Mouse (Mus musculus): ENCODE measurements around the gene Plcg2. TPM values are rescaled to one million over a fixed set of nuclear protein-coding genes. Genes with fewer than 3 reads are reported as not detected.

Gene Plcg2
- polyA plus RNA-seq, 1 experiment from 2014 or later, result 3.6 TPM

DNA sequence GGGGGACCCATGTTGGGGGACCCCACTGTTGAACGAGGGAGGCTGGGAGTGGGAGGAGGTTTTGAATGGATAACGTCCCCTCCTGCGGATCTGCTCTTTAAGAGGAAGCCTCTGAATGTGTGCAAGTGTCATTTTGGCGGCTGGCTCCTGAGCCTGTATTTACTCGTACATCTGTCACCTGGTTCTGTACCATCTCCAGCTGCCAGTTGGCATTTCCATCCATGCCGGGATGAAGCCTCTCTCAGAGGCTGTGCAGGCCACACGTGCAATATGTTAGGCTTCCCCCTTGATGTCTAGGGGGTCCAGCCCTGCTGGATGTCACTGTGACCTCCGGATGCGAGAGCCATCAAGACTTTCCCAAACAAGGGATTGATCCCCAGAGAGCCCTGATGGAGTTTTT, 129.0 kb downstream of the Plcg2 start:
- Histone ChIP-seq H3K9ac (ENCODE audit: low read depth, low read length) (no peak overlapping the region), H3K4me1 (ENCODE audit: control insufficient read depth, insufficient read depth, low read length) (no peaks in the 10 kb centered on the region), H3K36me3 (ENCODE audit: control insufficient read depth, insufficient read depth, low read length) (no peaks in the 10 kb centered on the region), H3K27ac (ENCODE audit: low read length) (no peak overlapping the region), H3K27me3 (replicated peaks; ENCODE audit: control insufficient read depth, insufficient read depth, low read length) (no peaks in the 10 kb centered on the region), H3K4me2 (ENCODE audit: low read depth, low read length) (no peak overlapping the region), H3K9me3 (ENCODE audit: control insufficient read depth, low read length) (no peaks in the 10 kb centered on the region), H3K4me3 (ENCODE audit: low read length) (no peak overlapping the region)
- WGBS, result 67% methylated on average over 9 of the region's 9 CpGs
- ATAC-seq, result no peak

DNA sequence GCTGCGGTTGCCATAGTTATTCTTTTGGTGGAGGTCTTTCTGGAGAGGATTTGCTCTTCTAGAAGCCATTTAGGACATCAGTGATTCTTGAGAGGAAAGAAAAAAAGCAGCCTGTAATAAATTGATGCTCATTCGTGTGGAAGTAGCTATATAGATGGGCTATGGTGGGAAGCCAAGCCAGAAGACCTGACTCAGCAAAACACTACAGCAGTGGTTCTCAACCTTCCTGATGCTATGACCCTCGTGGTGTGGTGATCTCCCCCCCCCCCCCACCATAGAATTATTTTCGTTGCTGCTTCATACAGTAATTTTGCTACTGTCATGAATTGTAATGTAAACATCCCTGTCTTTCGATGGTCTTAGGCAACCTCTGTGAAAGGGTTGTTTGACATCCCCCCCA, 134.4 kb downstream of the Plcg2 start:
- Histone ChIP-seq H3K4me2 (ENCODE audit: low read depth, low read length) (no peak overlapping the region), H3K27ac (ENCODE audit: low read length) (no peak overlapping the region), H3K27me3 (replicated peaks; ENCODE audit: control insufficient read depth, insufficient read depth, low read length) (no peaks in the 10 kb centered on the region), H3K9ac (ENCODE audit: low read depth, low read length) (no peak overlapping the region), H3K9me3 (ENCODE audit: control insufficient read depth, low read length) (no peaks in the 10 kb centered on the region), H3K4me3 (ENCODE audit: low read length) (no peak overlapping the region), H3K4me1 (ENCODE audit: control insufficient read depth, insufficient read depth, low read length) (no peaks in the 10 kb centered on the region), H3K36me3 (ENCODE audit: control insufficient read depth, insufficient read depth, low read length) (no peaks in the 10 kb centered on the region)
- 71% methylated on average over 5 of the region's 5 CpGs for WGBS
- ATAC-seq, result no peak

GRCm38 (mm10) chr8:117634406-117634805, 136.3 kb downstream of the Plcg2 start:
- no peak overlapping the region for H3K4me2 ChIP-seq (ENCODE audit: low read depth, low read length)
- H3K27me3 ChIP-seq (replicated peaks; ENCODE audit: control insufficient read depth, insufficient read depth, low read length), result no peaks in the 10 kb centered on the region
- no peaks in the 10 kb centered on the region for H3K4me1 ChIP-seq (ENCODE audit: control insufficient read depth, insufficient read depth, low read length)
- 79% methylated on average over 7 of the region's 7 CpGs for WGBS
- H3K36me3 ChIP-seq (ENCODE audit: control insufficient read depth, insufficient read depth, low read length), result no peaks in the 10 kb centered on the region
- no peak for ATAC-seq
- H3K4me3 ChIP-seq (ENCODE audit: low read length), result no peak overlapping the region
- no peaks in the 10 kb centered on the region for H3K9me3 ChIP-seq (ENCODE audit: control insufficient read depth, low read length)
- H3K27ac ChIP-seq (ENCODE audit: low read length), result no peak overlapping the region
- no peak overlapping the region for H3K9ac ChIP-seq (ENCODE audit: low read depth, low read length)

DNA sequence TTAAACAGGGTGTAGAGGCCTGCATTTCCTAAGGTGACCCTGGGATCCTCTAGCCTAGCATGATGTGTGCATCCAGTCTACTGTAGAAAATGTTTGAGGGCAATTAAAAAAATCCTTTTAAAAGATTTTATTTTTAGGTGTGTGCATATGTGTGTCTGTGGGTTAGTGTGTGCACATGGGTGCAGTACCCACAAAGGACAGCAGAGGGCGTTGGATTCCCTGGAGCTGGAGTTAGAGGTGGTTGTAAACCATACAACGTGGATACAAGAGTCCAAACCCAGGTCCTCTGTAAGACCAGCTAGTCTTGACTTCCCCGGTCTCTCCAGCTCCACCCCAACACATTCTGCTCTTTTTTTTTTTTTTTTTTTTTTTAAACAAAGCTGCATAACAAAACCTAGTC, 139.4 kb downstream of the Plcg2 start:
- Histone ChIP-seq H3K4me1 (ENCODE audit: control insufficient read depth, insufficient read depth, low read length) (no peaks in the 10 kb centered on the region), H3K9me3 (ENCODE audit: control insufficient read depth, low read length) (no peaks in the 10 kb centered on the region), H3K36me3 (ENCODE audit: control insufficient read depth, insufficient read depth, low read length) (no peaks in the 10 kb centered on the region), H3K9ac (ENCODE audit: low read depth, low read length) (no peak overlapping the region), H3K27me3 (replicated peaks; ENCODE audit: control insufficient read depth, insufficient read depth, low read length) (no peaks in the 10 kb centered on the region), H3K4me2 (ENCODE audit: low read depth, low read length) (no peak overlapping the region), H3K4me3 (ENCODE audit: low read length) (no peak overlapping the region), H3K27ac (ENCODE audit: low read length) (no peak overlapping the region)
- ATAC-seq, result no peak
- WGBS, result 65% methylated on average over 3 of the region's 3 CpGs

- H3K27ac ChIP-seq (ENCODE audit: low read length), result no peak overlapping the region
- H3K27me3 ChIP-seq (replicated peaks; ENCODE audit: control insufficient read depth, insufficient read depth, low read length), result no peaks in the 10 kb centered on the region
- no peak overlapping the region for H3K9ac ChIP-seq (ENCODE audit: low read depth, low read length)
- no peaks in the 10 kb centered on the region for H3K4me1 ChIP-seq (ENCODE audit: control insufficient read depth, insufficient read depth, low read length)
- no peak overlapping the region for H3K4me2 ChIP-seq (ENCODE audit: low read depth, low read length)
- no peaks in the 10 kb centered on the region for H3K36me3 ChIP-seq (ENCODE audit: control insufficient read depth, insufficient read depth, low read length)
- 96% methylated on average over 9 of the region's 9 CpGs for WGBS
- H3K4me3 ChIP-seq (ENCODE audit: low read length), result no peak overlapping the region
- H3K9me3 ChIP-seq (ENCODE audit: control insufficient read depth, low read length), result no peaks in the 10 kb centered on the region
- ATAC-seq, result no peak
Observed at GRCm38 (mm10) chr8:117639631-117640030, 141.5 kb downstream of the Plcg2 start.

- no peak overlapping the region for H3K9ac ChIP-seq (ENCODE audit: low read depth, low read length)
- no peak overlapping the region for H3K27ac ChIP-seq (ENCODE audit: low read length)
- H3K27me3 ChIP-seq (replicated peaks; ENCODE audit: control insufficient read depth, insufficient read depth, low read length), result no peaks in the 10 kb centered on the region
- no peak for ATAC-seq
- H3K4me2 ChIP-seq (ENCODE audit: low read depth, low read length), result no peak overlapping the region
- H3K4me3 ChIP-seq (ENCODE audit: low read length), result no peak overlapping the region
- peaks cover 5% of the 10 kb centered on the region; the same call in 1 of the 2 replicates for H3K4me1 ChIP-seq (ENCODE audit: control insufficient read depth, insufficient read depth, low read length)
- 40% methylated on average over 5 of the region's 5 CpGs for WGBS
- 0 out of 2 replicates have a peak, but pooled peaks cover 3% of the 10 kb centered on the region for H3K9me3 ChIP-seq (ENCODE audit: control insufficient read depth, low read length)
- no peaks in the 10 kb centered on the region for H3K36me3 ChIP-seq (ENCODE audit: control insufficient read depth, insufficient read depth, low read length)
Observed at GRCm38 (mm10) chr8:117645486-117645885, 147.4 kb downstream of the Plcg2 start.

DNA sequence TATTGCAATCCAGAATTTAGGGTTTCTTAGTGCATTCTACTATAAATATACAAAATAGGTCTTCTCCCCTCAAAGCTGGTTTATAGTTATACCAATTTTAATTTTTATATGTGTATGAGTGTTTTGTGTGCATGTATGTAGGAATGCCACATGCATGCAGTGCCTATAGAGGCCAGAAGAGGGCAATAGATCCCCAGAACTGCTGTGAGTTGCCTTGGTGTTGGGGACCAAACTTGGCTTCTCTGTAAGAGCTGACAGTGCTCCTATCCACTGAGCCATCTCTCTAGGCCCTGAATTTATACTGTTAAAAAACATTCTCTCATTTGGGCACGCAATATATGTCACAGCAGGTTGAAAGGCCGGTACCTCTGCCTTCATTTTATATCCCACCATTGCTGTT, 147.9 kb downstream of the Plcg2 start:
- H3K9me3 ChIP-seq (ENCODE audit: control insufficient read depth, low read length), result 0 out of 2 replicates have a peak, but pooled peaks cover 3% of the 10 kb centered on the region
- ATAC-seq, result peak; percentile 87
- H3K4me1 ChIP-seq (ENCODE audit: control insufficient read depth, insufficient read depth, low read length), result peaks cover 5% of the 10 kb centered on the region; the same call in 1 of the 2 replicates
- no peak overlapping the region for H3K9ac ChIP-seq (ENCODE audit: low read depth, low read length)
- H3K4me2 ChIP-seq (ENCODE audit: low read depth, low read length), result no peak overlapping the region
- no peaks in the 10 kb centered on the region for H3K36me3 ChIP-seq (ENCODE audit: control insufficient read depth, insufficient read depth, low read length)
- H3K27ac ChIP-seq (ENCODE audit: low read length), result no peak overlapping the region
- 33% methylated on average over 2 of the region's 2 CpGs for WGBS
- H3K27me3 ChIP-seq (replicated peaks; ENCODE audit: control insufficient read depth, insufficient read depth, low read length), result no peaks in the 10 kb centered on the region
- H3K4me3 ChIP-seq (ENCODE audit: low read length), result no peak overlapping the region

DNA sequence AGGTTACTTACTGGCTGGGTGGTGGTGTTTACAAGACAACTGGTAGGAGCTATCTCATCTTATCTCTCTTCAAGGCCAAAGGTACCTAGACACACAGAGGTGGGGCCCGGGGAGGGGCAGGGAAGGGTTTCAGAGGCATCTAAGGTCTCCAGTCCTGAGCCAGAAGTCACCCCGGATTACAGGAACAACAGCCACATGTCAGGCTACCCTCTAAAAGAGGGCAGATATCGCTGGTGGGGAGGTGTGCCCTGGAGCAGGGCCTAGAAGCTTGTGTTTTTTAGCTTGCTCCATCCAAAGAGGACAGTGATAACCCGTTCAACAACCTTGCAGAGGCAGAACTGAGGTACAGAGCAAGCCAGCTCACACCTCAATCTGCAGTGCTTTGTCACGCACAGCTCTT, 148.3 kb downstream of the Plcg2 start:
- no peak overlapping the region for H3K4me2 ChIP-seq (ENCODE audit: low read depth, low read length)
- no peak overlapping the region for H3K27ac ChIP-seq (ENCODE audit: low read length)
- no peaks in the 10 kb centered on the region for H3K36me3 ChIP-seq (ENCODE audit: control insufficient read depth, insufficient read depth, low read length)
- no peaks in the 10 kb centered on the region for H3K27me3 ChIP-seq (replicated peaks; ENCODE audit: control insufficient read depth, insufficient read depth, low read length)
- H3K9me3 ChIP-seq (ENCODE audit: control insufficient read depth, low read length), result 0 out of 2 replicates have a peak, but pooled peaks cover 3% of the 10 kb centered on the region
- H3K4me3 ChIP-seq (ENCODE audit: low read length), result no peak overlapping the region
- H3K4me1 ChIP-seq (ENCODE audit: control insufficient read depth, insufficient read depth, low read length), result peaks cover 5% of the 10 kb centered on the region; the same call in 1 of the 2 replicates
- H3K9ac ChIP-seq (ENCODE audit: low read depth, low read length), result no peak overlapping the region; the same call in 1 of the 2 replicates
- ATAC-seq, result peak; percentile 92
- WGBS, result 54% methylated on average over 5 of the region's 5 CpGs

DNA sequence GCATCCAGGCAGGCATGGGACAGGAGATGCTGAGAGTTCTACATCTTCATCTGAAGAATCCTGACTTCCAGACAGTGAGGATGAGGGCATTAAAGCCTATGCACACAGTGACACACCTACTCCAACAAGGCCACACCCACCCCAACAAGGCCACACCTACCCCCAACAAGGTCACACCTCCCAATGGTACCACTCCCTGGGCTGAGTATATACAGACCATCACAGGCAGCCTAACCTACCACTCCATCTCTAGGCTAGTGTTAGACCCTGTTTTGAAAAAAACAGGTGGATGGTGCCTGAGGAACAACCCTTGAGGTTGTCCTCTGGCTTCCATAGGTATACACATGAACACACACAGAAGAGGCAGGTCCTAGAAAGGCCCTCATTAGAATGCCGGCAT, 154.2 kb downstream of the Plcg2 start:
- Histone ChIP-seq H3K36me3 (ENCODE audit: control insufficient read depth, insufficient read depth, low read length) (no peaks in the 10 kb centered on the region), H3K4me3 (ENCODE audit: low read length) (no peak overlapping the region), H3K4me2 (ENCODE audit: low read depth, low read length) (no peak overlapping the region), H3K27me3 (replicated peaks; ENCODE audit: control insufficient read depth, insufficient read depth, low read length) (no peaks in the 10 kb centered on the region), H3K27ac (ENCODE audit: low read length) (no peak overlapping the region), H3K9ac (ENCODE audit: low read depth, low read length) (no peak overlapping the region), H3K4me1 (ENCODE audit: control insufficient read depth, insufficient read depth, low read length) (no peaks in the 10 kb centered on the region), H3K9me3 (ENCODE audit: control insufficient read depth, low read length) (0 out of 2 replicates have a peak, but pooled peaks cover 3% of the 10 kb centered on the region)
- ATAC-seq, result peak; percentile 44; the same call in 1 of the 2 replicates
- WGBS, result 96% methylated on average over 1 of the region's 1 CpGs

GRCm38 (mm10) chr8:117658990-117659389, 160.9 kb downstream of the Plcg2 start:
- Histone ChIP-seq H3K4me3 (ENCODE audit: low read length) (no peak overlapping the region), H3K4me2 (ENCODE audit: low read depth, low read length) (no peak overlapping the region), H3K27ac (ENCODE audit: low read length) (no peak overlapping the region), H3K27me3 (replicated peaks; ENCODE audit: control insufficient read depth, insufficient read depth, low read length) (no peaks in the 10 kb centered on the region), H3K9me3 (ENCODE audit: control insufficient read depth, low read length) (no peaks in the 10 kb centered on the region), H3K9ac (ENCODE audit: low read depth, low read length) (no peak overlapping the region), H3K36me3 (ENCODE audit: control insufficient read depth, insufficient read depth, low read length) (no peaks in the 10 kb centered on the region), H3K4me1 (ENCODE audit: control insufficient read depth, insufficient read depth, low read length) (0 out of 2 replicates have a peak, but pooled peaks cover 6% of the 10 kb centered on the region)
- 77% methylated on average over 7 of the region's 7 CpGs for WGBS
- no peak for ATAC-seq

All from intestine, embryonic 16.5 days (tissue).